Mouse (Mus musculus) hindbrain, embryonic 15.5 days (tissue): ENCODE measurements around the gene Hmx1. TPM values are rescaled to one million over a fixed set of nuclear protein-coding genes. Genes with fewer than 3 reads are reported as not detected.

ENCODE experiments used
- ATAC-seq: fragments of 200-750 bp; cut with Nextera tagmentation; 2 replicates; pipeline ENCODE4 v1.8.0; 2017; ENCODE audit warnings: low read depth, moderate number of reproducible peaks, moderate TSS enrichment; ENCODE audit not compliant: low FRiP score
- H3K27ac ChIP-seq: fragments of 300-500 bp; sonication (generic); replicated peaks from 2 replicates; pipeline ENCODE4 v1.5.1; 2015; ENCODE audit warnings: mild to moderate bottlenecking, inconsistent platforms
- H3K27me3 ChIP-seq: fragments of 300-500 bp; sonication (generic); 2 replicates; pipeline ENCODE4 v1.6.1; 2015; ENCODE audit warnings: control low read depth, inconsistent platforms
- H3K36me3 ChIP-seq: fragments of 300-500 bp; sonication (generic); 2 replicates; pipeline ENCODE4 v1.6.1; 2015; ENCODE audit warnings: control low read depth, inconsistent platforms
- H3K4me1 ChIP-seq: fragments of 300-500 bp; sonication (generic); replicated peaks from 2 replicates; pipeline ENCODE4 v1.6.1; 2015; ENCODE audit warnings: control low read depth, inconsistent platforms
- H3K4me2 ChIP-seq: fragments of 300-500 bp; sonication (generic); 2 replicates; pipeline ENCODE4 v1.6.1; 2015; ENCODE audit warnings: moderate library complexity, mild to moderate bottlenecking, inconsistent platforms
- H3K4me3 ChIP-seq: fragments of 300-500 bp; sonication (generic); 2 replicates; pipeline ENCODE4 v1.5.1; 2015; ENCODE audit warnings: mild to moderate bottlenecking, inconsistent platforms
- H3K9ac ChIP-seq: fragments of 300-500 bp; sonication (generic); 2 replicates; pipeline ENCODE4 v1.6.1; 2015; ENCODE audit warnings: inconsistent platforms
- H3K9me3 ChIP-seq: fragments of 300-500 bp; sonication (generic); 2 replicates; pipeline ENCODE4 v1.6.1; 2016; ENCODE audit warnings: control low read depth, inconsistent platforms
- WGBS: fragments of 180-500 bp; shearing (Covaris S2); methylation state at CpG from one replicate; pipeline ENCODE4 v1.1.7; 2015; 5-methylcytosine and 5-hydroxymethylcytosine counted together
- polyA plus RNA-seq: library from polyadenylated mRNA; unstranded; fragments of >200 nt; fragmentation: Nextera tagmentation; extraction: Ambion mirVana; gene quantifications from 2 replicates; pipeline ENCODE4 v1.2.1, GENCODE M21; 2015

Hmx1 gene
- polyA plus RNA-seq, 1 experiment from 2014 or later = not detected

DNA sequence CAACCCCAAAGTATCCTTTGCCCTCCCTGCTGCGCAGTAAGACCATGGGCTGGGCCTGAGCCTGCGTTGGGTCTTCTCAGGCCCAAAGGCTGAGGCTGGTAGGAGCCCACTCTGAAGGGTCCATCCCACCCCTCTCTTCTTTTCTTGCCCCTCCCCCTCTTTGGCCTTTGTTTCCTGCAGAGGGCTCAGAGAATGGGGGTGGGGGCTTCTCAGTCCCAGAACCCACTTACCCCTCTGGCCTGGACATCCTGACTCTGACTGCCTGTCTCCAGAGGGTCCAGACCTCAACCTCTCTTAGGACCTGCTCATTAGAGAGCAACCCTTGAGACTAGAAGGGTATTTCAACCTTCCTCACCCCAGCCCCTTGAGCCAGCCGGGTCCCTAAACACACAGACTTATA is 1.0 kb downstream of the Hmx1 start:
- peaks cover 99% of the 10 kb centered on the region for H3K27me3 ChIP-seq
- no peaks in the 10 kb centered on the region for H3K36me3 ChIP-seq
- H3K27ac ChIP-seq = no peak overlapping the region
- WGBS = 9% methylated on average over 3 of the region's 3 CpGs
- H3K9ac ChIP-seq = no peak overlapping the region
- no peak overlapping the region for H3K4me3 ChIP-seq
- ATAC-seq = no peak
- H3K4me1 ChIP-seq = peaks cover 22% of the 10 kb centered on the region
- no peak overlapping the region for H3K4me2 ChIP-seq
- H3K9me3 ChIP-seq = no peaks in the 10 kb centered on the region

DNA sequence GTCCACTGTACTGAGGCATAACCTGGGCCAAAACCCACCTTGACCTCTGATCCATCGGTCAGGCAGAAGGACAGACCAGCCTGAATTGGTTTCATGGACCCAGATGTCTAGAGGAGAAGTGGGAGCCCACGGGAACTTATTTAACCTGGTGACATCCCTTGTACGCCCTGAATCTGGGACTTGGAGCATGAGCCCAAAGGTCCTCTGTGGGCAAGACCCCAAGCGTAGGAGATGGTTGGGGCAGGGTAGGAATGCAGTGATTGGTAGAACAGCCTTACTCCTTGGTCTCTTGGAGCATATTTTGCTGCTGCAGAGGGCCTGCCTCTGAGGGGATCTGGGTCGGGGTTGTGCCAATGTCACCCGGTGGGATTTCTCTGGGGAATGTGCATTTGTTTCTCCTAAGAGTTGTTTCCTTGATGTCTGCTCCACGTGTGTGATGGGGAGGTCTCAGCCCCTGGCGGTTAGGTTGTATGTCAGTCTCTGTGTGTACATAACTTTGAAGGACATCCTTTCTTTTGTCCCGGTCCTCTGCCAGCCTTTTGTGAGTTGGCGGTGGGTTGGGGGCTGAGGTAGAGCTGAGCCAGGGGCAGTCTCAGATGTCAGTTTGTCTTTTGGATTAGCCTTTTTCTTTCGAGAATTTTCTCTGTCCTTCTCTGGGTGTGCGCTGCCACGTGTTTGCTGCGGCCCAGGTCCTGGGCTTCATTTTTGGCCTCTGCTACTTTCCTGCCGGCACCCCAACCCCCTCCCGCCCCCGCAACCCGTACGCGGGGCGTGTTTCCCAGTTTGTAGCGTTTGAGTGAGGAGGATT is 2.1 kb downstream of the Hmx1 start:
- 2% methylated on average over 22 of the region's 22 CpGs for WGBS
- H3K9ac ChIP-seq = no peak overlapping the region

DNA sequence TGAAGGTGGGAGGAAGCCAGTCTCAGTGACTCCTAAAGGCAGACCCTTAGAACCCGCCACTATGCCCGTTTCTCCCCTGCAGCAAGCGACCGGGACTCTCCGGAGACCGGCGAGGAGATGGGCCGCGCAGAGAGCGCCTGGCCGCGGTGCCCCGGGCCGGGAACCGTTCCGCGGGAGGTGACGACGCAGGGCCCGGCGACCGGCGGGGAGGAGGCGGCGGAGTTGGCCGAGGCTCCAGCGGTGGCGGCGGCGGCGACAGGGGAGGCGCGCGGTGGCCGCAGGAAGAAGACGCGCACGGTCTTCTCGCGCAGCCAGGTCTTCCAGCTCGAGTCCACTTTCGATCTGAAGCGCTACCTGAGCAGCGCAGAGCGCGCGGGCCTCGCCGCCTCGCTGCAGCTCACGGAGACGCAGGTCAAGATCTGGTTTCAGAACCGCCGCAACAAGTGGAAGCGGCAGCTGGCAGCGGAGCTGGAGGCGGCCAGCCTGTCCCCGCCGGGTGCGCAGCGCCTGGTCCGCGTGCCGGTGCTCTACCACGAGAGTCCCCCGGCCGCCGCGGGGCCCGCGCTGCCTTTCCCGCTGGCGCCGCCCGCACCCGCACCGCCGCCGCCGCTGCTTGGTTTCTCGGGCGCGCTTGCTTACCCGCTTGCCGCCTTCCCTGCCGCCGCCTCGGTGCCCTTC is 2.9 kb downstream of the Hmx1 start:
- WGBS = under 1% methylated on average over 83 of the region's 88 CpGs
- Histone ChIP-seq H3K4me2 (peak overlapping the region; percentile 44), H3K9ac (no peak overlapping the region), H3K27ac (no peak overlapping the region), H3K4me3 (peak overlapping the region; percentile 17; the same call in 1 of the 2 replicates), H3K27me3 (peaks cover 93% of the 10 kb centered on the region), H3K9me3 (no peaks in the 10 kb centered on the region), H3K4me1 (peaks cover 22% of the 10 kb centered on the region), H3K36me3 (no peaks in the 10 kb centered on the region)
- ATAC-seq = no peak

More for the DNA sequence above, 2.1 kb downstream of the Hmx1 start:
- Histone ChIP-seq H3K36me3 (no peaks in the 10 kb centered on the region), H3K27ac (no peak overlapping the region), H3K4me1 (peaks cover 22% of the 10 kb centered on the region), H3K4me2 (no peak overlapping the region), H3K27me3 (peaks cover 99% of the 10 kb centered on the region), H3K9me3 (no peaks in the 10 kb centered on the region), H3K4me3 (peak overlapping the region; percentile 17; the same call in 1 of the 2 replicates)
- ATAC-seq = no peak

DNA sequence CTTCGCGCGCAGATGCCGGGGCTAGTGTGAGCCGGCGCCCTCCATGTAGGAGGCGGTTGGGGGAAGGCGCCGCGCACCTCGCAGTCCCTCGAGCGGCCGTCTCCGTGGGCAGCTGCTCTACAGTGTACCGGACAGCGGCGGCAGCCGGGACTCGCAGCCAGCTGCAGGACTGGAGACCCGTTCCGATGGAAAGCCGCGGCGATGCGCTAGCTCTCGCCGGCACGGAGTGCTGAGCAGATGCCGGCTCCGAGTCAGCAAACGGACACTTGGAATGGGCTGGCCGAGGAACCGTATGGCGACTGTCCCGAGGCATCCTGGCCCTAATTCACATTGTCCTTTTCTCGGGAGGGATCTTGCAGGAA is 3.4 kb downstream of the Hmx1 start:
- no peaks in the 10 kb centered on the region for H3K36me3 ChIP-seq
- under 1% methylated on average over 31 of the region's 37 CpGs for WGBS
- no peaks in the 10 kb centered on the region for H3K9me3 ChIP-seq
- H3K27ac ChIP-seq = no peak overlapping the region
- H3K27me3 ChIP-seq = peaks cover 93% of the 10 kb centered on the region
- no peak overlapping the region for H3K9ac ChIP-seq
- no peak for ATAC-seq
- H3K4me1 ChIP-seq = peaks cover 25% of the 10 kb centered on the region
- peak overlapping the region; percentile 17; the same call in 1 of the 2 replicates for H3K4me3 ChIP-seq
- H3K4me2 ChIP-seq = peak overlapping the region; percentile 44

DNA sequence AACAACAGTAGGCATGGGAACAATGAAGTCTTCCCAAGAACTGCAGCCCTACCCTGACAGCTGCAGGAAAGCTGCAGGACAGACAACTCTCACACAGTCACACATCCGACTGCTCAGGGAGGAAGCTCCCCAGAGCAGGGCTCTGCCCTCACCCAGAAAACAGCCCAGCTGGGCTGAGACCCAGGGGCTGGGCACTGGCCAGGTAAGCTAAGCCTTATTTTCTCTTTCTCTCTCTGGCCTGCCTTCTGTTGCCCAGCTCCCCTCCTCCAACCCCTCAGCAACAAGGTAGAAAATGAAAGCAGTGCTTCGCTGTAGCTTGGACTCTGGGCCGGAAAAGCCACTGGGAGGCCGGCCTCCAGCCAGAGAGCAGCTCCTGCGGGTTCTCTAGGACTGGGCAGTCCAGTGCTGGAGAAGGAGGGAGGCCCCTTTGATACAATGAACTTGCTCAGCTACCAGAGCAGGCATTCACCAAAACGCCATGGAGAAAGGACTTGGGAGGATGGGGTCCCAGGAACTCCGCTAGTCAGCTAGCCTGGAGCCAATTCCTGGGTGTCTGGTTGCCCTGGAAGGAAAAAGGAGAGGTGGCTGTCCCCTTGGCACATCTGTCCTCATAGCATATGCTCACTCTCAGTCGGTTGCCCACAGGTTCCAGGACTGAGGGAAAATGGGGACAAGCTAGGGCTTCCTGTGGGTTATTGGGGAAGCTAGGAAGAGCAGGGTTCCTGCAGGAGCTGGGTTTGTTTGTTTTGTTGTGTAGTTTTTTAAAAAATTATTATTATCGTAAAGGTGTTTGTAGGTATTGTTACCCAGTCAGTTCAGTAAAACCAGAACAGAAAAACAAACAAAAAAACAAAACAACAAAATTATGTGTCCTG is 6.9 kb downstream of the Hmx1 start:
- no peak for ATAC-seq
- no peak overlapping the region for H3K9ac ChIP-seq
- H3K4me1 ChIP-seq = peaks cover 22% of the 10 kb centered on the region
- H3K27ac ChIP-seq = no peak overlapping the region
- H3K36me3 ChIP-seq = no peaks in the 10 kb centered on the region
- WGBS = 7% methylated on average over 9 of the region's 9 CpGs
- H3K4me2 ChIP-seq = no peak overlapping the region
- H3K9me3 ChIP-seq = no peaks in the 10 kb centered on the region
- peaks cover 89% of the 10 kb centered on the region for H3K27me3 ChIP-seq
- no peak overlapping the region for H3K4me3 ChIP-seq

DNA sequence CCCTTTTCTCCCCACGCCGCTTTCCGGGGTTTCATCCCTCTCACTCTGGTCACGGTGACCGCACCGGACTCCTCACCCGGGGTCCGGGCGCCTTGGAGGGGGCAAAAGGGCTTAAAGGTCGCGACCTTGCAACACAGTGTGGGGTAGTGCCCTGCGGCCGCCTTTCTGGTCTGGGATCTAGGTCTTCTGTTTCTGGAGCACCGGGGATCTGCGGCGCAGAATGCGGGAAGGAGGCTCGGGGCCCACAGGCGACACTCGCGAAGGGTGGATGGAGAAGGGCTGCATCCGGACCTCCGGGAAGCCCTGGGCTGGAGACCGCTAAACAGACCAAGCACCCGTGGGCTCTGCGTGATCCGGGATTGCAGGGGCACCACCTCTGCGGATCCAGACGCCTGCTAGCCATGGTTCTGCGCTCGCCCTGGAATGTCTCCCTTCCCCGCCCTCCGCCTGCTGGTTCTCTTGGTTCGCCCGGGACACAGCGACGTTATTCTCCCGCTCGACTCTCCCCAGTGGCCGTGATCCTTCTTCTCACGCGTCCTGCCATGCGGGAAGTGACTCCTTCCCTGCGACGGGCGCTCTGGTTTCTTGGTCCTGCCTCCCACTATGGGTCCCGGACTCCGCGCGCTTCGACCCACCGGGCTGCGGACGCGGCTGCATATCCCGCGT is 8.2 kb downstream of the Hmx1 start:
- WGBS = under 1% methylated on average over 57 of the region's 57 CpGs
- H3K9ac ChIP-seq = no peak overlapping the region

DNA sequence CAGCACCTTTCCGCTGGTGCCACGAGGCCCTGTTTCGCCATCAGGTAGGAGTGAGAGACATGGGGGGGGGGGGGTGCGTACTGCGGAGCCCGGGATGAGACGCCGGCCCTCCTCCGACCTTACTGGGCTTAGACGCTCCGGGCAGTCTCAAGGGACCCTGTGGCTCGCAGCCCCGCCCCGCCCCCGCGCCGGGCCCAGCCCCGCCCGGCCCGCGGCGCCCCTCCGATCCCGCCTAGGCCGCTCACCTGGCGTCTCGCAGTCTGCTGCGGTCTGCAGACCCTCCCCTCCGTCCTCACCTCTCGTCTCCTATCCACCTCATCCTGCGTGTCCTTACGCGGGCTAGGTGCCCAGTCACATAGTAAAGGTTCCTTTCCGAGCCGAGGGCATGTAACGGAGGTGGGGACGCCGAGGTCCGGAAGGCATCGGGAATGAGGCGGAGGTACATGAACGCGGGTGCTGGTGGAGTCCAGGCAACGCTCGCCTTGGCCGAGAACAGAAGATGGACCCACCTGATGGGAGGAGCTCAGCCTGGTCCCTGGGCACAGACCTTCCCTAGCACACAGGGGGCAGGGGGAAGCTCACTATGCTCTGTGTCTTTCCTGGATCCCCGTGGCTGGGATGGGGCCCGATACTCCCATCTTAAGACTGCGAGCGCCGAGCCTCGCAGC is 8.9 kb downstream of the Hmx1 start:
- peaks cover 12% of the 10 kb centered on the region for H3K4me1 ChIP-seq

More for the DNA sequence above, 8.2 kb downstream of the Hmx1 start:
- H3K27me3 ChIP-seq = peaks cover 89% of the 10 kb centered on the region
- no peaks in the 10 kb centered on the region for H3K36me3 ChIP-seq
- H3K4me3 ChIP-seq = no peak overlapping the region
- H3K9me3 ChIP-seq = no peaks in the 10 kb centered on the region
- no peak overlapping the region for H3K27ac ChIP-seq
- H3K4me1 ChIP-seq = peaks cover 15% of the 10 kb centered on the region
- H3K4me2 ChIP-seq = no peak overlapping the region
- no peak for ATAC-seq

DNA sequence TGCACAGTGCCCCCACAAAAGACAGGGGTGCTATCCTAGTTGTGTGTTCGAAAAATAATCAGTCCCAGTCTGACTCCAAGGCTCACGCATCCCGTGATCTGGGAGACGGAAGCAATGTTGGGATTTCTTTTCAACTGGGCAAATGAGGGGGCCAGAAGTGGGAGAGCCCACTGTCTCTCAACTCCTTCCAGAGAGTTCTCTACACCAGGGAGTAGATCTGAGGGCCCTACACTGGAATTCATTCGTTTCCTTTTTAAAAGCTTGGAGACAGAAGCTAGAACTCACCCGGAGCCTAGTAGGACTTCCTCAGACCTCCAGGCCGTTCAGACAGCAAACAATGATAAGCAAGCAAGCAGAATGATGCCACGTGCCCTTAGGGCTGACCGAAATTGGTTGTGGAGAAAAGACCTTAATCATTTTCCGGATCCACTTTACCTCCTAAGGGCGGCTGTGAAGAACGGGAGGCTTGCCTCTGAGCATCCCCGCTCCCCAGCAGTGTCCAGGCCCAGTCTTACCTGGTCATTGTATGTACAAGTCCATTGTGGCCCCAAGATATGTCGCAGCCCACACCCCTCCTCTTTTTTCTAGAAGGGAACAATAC is 9.5 kb downstream of the Hmx1 start:
- no peak overlapping the region for H3K4me2 ChIP-seq
- H3K27ac ChIP-seq = no peak overlapping the region
- H3K4me1 ChIP-seq = peaks cover 12% of the 10 kb centered on the region
- H3K9me3 ChIP-seq = no peaks in the 10 kb centered on the region
- no peak overlapping the region for H3K4me3 ChIP-seq
- H3K27me3 ChIP-seq = peaks cover 90% of the 10 kb centered on the region
- ATAC-seq = no peak
- H3K9ac ChIP-seq = no peak overlapping the region
- WGBS = 2% methylated on average over 14 of the region's 14 CpGs
- no peaks in the 10 kb centered on the region for H3K36me3 ChIP-seq

More for the DNA sequence above, 8.9 kb downstream of the Hmx1 start:
- Histone ChIP-seq H3K27ac (no peak overlapping the region), H3K9me3 (no peaks in the 10 kb centered on the region), H3K4me3 (no peak overlapping the region), H3K9ac (no peak overlapping the region), H3K4me2 (no peak overlapping the region), H3K36me3 (no peaks in the 10 kb centered on the region), H3K27me3 (peaks cover 90% of the 10 kb centered on the region)
- under 1% methylated on average over 48 of the region's 52 CpGs for WGBS
- no peak for ATAC-seq

DNA sequence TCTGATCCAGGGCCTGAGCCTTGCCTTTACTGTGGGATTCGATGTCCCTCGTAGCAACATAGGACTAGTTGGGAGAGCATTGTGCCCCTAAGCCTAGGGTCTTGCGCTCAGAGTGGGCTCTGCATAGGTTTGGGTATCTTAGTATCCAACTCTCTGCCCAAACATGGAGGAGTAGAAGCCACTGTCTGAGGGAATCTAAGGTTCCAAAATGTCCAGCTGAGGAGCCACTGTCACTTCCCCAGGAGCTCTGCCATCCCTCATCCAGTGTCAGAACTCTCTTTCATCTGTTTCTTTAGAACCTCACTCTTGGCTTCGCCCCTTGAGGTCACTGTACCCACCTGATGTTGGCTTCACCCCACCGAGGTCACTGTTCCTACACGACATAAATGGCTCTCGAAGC is 10.2 kb downstream of the Hmx1 start:
- Histone ChIP-seq H3K9me3 (no peaks in the 10 kb centered on the region), H3K4me2 (no peak overlapping the region), H3K9ac (no peak overlapping the region), H3K36me3 (no peaks in the 10 kb centered on the region), H3K4me3 (no peak overlapping the region), H3K27ac (no peak overlapping the region), H3K4me1 (peaks cover 12% of the 10 kb centered on the region), H3K27me3 (peaks cover 90% of the 10 kb centered on the region)
- ATAC-seq = no peak
- 5% methylated on average over 7 of the region's 7 CpGs for WGBS

DNA sequence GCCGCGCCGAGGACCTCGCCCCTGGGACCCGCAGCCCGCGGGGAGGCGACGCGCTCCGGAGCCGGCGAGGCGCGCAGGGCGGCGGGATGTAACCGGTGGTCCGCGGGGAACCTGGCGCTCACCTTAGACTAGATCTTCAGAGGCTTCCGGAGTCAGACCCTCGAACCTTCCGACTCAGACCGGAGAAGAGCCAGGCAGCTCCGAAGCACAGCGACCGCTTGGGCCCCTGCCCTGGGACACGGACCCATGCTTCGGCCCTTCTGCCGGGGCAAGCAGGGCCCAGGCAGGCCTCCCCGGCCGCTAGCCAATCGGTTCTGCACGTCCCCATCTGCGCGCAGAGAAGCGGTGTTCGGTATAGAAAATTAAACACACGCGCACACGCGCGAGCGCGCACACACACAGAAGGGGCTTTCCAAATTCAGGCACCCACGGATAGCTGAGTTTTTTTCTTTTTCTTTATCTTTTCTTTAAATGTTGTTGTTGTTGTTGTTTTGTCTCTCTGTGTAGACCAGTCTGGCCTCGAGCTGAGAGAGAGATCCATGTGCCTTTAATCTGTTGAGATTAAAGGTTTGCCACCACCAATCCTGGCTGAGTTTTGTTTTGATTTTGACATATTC is 10.9 kb downstream of the Hmx1 start:
- WGBS = under 1% methylated on average over 48 of the region's 48 CpGs

More for the DNA sequence above, 10.9 kb downstream of the Hmx1 start:
- Histone ChIP-seq H3K27me3 (peaks cover 89% of the 10 kb centered on the region), H3K36me3 (no peaks in the 10 kb centered on the region), H3K4me3 (no peak overlapping the region), H3K27ac (no peak overlapping the region), H3K9me3 (no peaks in the 10 kb centered on the region), H3K9ac (no peak overlapping the region), H3K4me2 (no peak overlapping the region), H3K4me1 (peaks cover 12% of the 10 kb centered on the region)
- no peak for ATAC-seq
